Mouse (Mus musculus) naive thymus-derived CD4-positive, alpha-beta T cell, adult 5 months (primary cell): ENCODE data around the gene Zdhhc16. TPM values are rescaled to one million over a fixed set of nuclear protein-coding genes. Genes with fewer than 3 reads are reported as not detected.

Experiments used
- polyA plus RNA-seq: library from polyadenylated mRNA; unstranded; fragments of 100-300 nt; shearing (Covaris generic); gene quantifications from one replicate; pipeline ENCODE4 v1.2.1, GENCODE M21; 2017

The Zdhhc16 gene
- 40.5 TPM for polyA plus RNA-seq

GRCm38 (mm10) chr19:41933179-41934086, at the start of gene Zdhhc16, which contains the start of gene Exosc1:
Gene Zdhhc16 (plus strand): TSS chr19:41933480.
Gene Exosc1 (minus strand): TSS chr19:41933423.

DNA sequence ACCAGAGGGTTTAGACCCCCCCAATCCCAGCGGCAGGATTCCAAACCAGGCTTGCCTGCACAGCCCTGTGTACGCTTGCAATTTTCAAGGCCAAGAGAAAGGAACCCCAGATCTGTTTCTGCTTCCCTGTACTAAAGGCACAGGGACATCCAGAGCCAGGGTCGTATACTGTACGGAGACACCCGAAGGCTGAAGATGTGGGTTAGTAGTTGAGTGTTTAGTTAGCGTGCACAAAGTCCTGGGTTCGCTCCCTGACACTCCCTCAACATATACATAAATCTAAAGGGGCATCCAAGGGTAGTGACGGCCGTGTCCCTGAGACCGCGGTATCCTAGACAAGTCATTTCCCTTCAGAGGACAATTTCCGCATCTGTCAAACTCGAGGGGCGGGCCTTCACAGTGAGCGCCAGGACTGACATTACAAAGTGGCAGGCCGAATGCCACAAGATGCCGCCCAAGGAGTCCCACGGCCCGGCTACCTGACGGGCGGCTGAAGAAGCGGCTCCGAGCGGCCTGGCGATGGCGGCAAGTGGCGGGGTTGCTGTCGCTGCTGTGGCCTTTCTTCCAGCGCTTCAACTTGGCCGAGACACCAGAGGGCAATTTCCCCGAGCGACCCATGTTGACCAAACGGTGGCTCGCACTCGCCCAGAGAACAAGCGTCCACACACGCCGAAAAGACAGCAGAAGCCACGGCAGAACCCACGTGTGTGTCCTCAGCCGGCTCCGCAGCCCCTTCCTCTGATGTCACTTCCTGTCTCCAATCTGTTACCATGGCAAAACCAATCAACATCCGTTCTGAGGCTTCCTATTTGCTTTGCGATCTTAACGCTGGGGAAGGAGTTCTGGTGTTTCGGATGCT, 37.6 kb upstream of the Zdhhc16 start, which contains the start of gene Rrp12:
TSS of gene Rrp12 (minus strand) at position 714 of the 859 bp plus-strand sequence.

DNA sequence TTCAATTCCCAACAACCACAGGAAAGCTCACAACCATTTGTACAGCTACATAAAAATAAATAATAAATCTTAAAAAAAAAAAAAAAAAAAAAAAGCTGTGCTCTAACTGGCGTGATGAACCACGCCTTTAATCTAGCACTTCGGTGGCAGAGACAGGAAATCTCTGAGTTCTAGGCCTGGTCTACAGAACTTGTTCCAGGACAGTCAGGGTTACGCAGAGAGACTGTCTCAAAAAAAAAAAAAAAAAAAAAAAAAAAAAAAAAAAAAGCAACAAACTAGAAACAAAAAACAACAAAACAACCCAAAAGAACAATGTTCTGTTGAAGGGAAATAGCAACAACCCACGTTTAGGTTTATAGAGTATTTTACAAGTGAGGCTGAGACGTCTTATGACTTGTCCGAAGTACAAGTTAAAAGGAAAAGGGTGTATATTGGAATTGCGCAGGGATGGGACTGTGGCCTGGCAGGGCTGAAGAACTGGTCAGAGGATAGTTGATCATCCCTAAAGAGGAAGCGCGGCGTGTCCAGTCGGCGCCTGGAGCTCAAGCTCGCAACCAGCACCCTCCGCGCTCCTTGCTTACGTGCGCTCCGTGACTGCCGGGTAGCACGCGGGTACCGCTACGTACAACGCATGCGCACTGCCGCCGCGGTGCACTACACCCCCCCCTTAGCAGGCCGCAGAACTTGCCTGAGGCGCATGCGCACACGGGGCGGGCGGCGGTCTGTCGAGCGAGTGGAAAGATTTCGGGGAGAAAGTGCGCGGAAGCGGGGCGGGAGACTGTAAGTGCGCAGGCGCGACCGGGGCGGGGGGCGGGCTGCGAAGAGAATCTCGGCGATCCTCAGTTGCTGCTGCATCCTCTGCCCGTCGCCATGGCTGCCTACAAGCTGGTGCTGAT, 21.9 kb upstream of the Zdhhc16 start, which contains the start of gene Pgam1:
TSS of gene Pgam1 (plus strand) at position 746 of the 896 bp plus-strand sequence.

GRCm38 (mm10) chr19:41980819-41981594, 47.7 kb downstream of the Zdhhc16 start, which contains the start of gene Mms19:
Gene Mms19 (minus strand): TSS chr19:41981157.

DNA sequence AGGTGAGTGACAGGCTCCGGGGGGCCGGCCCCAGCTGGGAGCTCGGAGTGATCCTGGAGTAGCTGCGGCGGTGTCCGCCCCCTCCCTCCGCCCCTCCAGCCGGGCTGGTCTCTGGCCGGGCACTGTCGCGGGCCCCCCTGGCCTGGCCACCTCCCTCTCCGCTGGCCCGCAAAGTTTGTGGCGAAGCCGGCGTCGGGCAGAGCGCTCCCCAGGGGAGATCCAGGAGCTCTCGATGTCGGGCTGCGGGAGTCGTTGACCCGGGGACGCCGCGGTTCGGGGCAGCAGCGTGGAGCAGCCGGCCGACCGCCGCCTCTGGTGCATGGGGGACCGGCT, 48.3 kb downstream of the Zdhhc16 start, which contains the start of gene Ubtd1:
TSS of gene Ubtd1 (plus strand) at position 169 of the 333 bp plus-strand sequence.

Other genes starting within 250 kb of the Zdhhc16 start
- not detected for gene Slit1, start 189.8 kb upstream of the Zdhhc16 start, polyA plus RNA-seq
- 2.7 TPM for gene Arhgap19, start 131.4 kb upstream of the Zdhhc16 start, polyA plus RNA-seq
- gene Frat1, start 103.5 kb upstream of the Zdhhc16 start, polyA plus RNA-seq = 10.1 TPM
- 212 TPM for gene Frat2, start 85.3 kb upstream of the Zdhhc16 start, polyA plus RNA-seq
- 38.0 TPM for gene Rrp12, start 37.3 kb upstream of the Zdhhc16 start, polyA plus RNA-seq
- 79.2 TPM for gene Pgam1, start 21.6 kb upstream of the Zdhhc16 start, polyA plus RNA-seq
- gene Exosc1, start 57 bp upstream of the Zdhhc16 start, polyA plus RNA-seq = 81.5 TPM
- gene Mms19, start 47.7 kb downstream of the Zdhhc16 start, polyA plus RNA-seq = 72.7 TPM
- 7.1 TPM for gene Ubtd1, start 48.3 kb downstream of the Zdhhc16 start, polyA plus RNA-seq
- gene Ankrd2, start 102.5 kb downstream of the Zdhhc16 start, polyA plus RNA-seq = not detected
- not detected for gene Hoga1, start 112.1 kb downstream of the Zdhhc16 start, polyA plus RNA-seq
- not detected for gene 4933411K16Rik, start 118.8 kb downstream of the Zdhhc16 start, polyA plus RNA-seq
- not detected for gene Morn4, start 152.9 kb downstream of the Zdhhc16 start, polyA plus RNA-seq
- gene Pi4k2a, start 157.0 kb downstream of the Zdhhc16 start, polyA plus RNA-seq = 75.1 TPM
- 18.2 TPM for gene Avpi1, start 195.6 kb downstream of the Zdhhc16 start, polyA plus RNA-seq
- gene Marveld1, start 213.9 kb downstream of the Zdhhc16 start, polyA plus RNA-seq = 18.0 TPM
- gene Zfyve27, start 230.5 kb downstream of the Zdhhc16 start, polyA plus RNA-seq = 78.6 TPM